Mouse (Mus musculus) ES-Bruce4 (cell line): ENCODE data around the gene Rps6ka1. TPM values are rescaled to one million over a fixed set of nuclear protein-coding genes. Genes with fewer than 3 reads are reported as not detected.
"Not testable (repeated sequence)": the region's sequence is repeated elsewhere in the genome, so short reads cannot be mapped to it uniquely, and the experiment has no call there.

Source experiments
- H3K27ac ChIP-seq: 2 replicates; pipeline ENCODE4 v1.5.1; 2012; ENCODE audit warnings: low read length, inconsistent platforms; ENCODE audit not compliant: insufficient read depth
- H3K27me3 ChIP-seq: 2 replicates; pipeline ENCODE4 v1.6.1; 2012; ENCODE audit warnings: mild to moderate bottlenecking, low read length, inconsistent platforms; ENCODE audit not compliant: control insufficient read depth, poor library complexity, insufficient read depth, severe bottlenecking
- H3K36me3 ChIP-seq: 2 replicates; pipeline ENCODE4 v1.6.1; 2012; ENCODE audit warnings: inconsistent platforms, mild to moderate bottlenecking, low read length, moderate library complexity; ENCODE audit not compliant: control insufficient read depth, poor library complexity, insufficient read depth, severe bottlenecking
- H3K4me1 ChIP-seq: one replicate; pipeline ENCODE4 v1.8.1; 2011; ENCODE audit warnings: low read length; ENCODE audit not compliant: control insufficient read depth, insufficient read depth
- H3K4me3 ChIP-seq: 2 replicates; pipeline ENCODE4 v1.5.1; 2011; ENCODE audit warnings: low read depth, mild to moderate bottlenecking, low read length
- H3K9ac ChIP-seq: 2 replicates; pipeline ENCODE4 v1.6.1; 2012; ENCODE audit warnings: low read depth, mild to moderate bottlenecking, inconsistent platforms; ENCODE audit not compliant: poor library complexity, severe bottlenecking
- H3K9me3 ChIP-seq: replicated peaks from 2 replicates; pipeline ENCODE4 v1.6.1; 2012; ENCODE audit warnings: mild to moderate bottlenecking, low read length, inconsistent platforms; ENCODE audit not compliant: control insufficient read depth, poor library complexity, insufficient read depth, severe bottlenecking
- CTCF ChIP-seq: IDR thresholded peaks from one replicate; pipeline ENCODE4 v1.8.1; 2011; ENCODE audit warnings: low read depth, low read length
- EP300 ChIP-seq: IDR thresholded peaks from 2 replicates; pipeline ENCODE4 v1.6.1; 2011; ENCODE audit warnings: low read depth, low read length; ENCODE audit not compliant: insufficient read depth
- POLR2A ChIP-seq: IDR thresholded peaks from one replicate; pipeline ENCODE4 v1.8.1; 2011; ENCODE audit warnings: low read length; ENCODE audit not compliant: insufficient read depth
- polyA plus RNA-seq: library from polyadenylated mRNA; stranded (reverse); fragments of >200 nt; gene quantifications from 2 replicates; pipeline ENCODE4 v1.2.4, GENCODE M21; 2011; ENCODE audit warnings: low read depth; ENCODE audit not compliant: missing spikeins, insufficient read depth, insufficient read length

Rps6ka1 gene
- polyA plus RNA-seq, 1 experiment, result 86.4 TPM

GRCm38 (mm10) chr4:133907086-133907485, 19.5 kb upstream of the Rps6ka1 start:
- Histone ChIP-seq H3K36me3 (no peaks in the 10 kb centered on the region), H3K27ac (no peak overlapping the region), H3K9me3 (no peaks in the 10 kb centered on the region), H3K4me3 (no peak overlapping the region), H3K4me1 (peaks cover 9% of the 10 kb centered on the region), H3K9ac (no peak overlapping the region), H3K27me3 (no peaks in the 10 kb centered on the region)
- TF ChIP-seq EP300, result no peak
- TF ChIP-seq CTCF, result no peak
- TF ChIP-seq POLR2A, result no peak

- TF ChIP-seq CTCF, result peak; percentile 7
Measured at GRCm38 (mm10) chr4:133906336-133906735, 18.7 kb upstream of the Rps6ka1 start.

GRCm38 (mm10) chr4:133905167-133905566, 17.6 kb upstream of the Rps6ka1 start:
- no peaks in the 10 kb centered on the region for H3K36me3 ChIP-seq
- TF ChIP-seq EP300, result no peak
- TF ChIP-seq CTCF, result no peak
- no peak for TF ChIP-seq POLR2A
- H3K9me3 ChIP-seq, result no peaks in the 10 kb centered on the region
- H3K4me1 ChIP-seq, result peaks cover 11% of the 10 kb centered on the region
- H3K9ac ChIP-seq, result no peak overlapping the region
- no peak overlapping the region for H3K4me3 ChIP-seq
- no peaks in the 10 kb centered on the region for H3K27me3 ChIP-seq
- H3K27ac ChIP-seq, result peak overlapping the region; percentile 4; the same call in 1 of the 2 replicates

More at GRCm38 (mm10) chr4:133906336-133906735, 18.7 kb upstream of the Rps6ka1 start:
- H3K9me3 ChIP-seq, H3K27ac ChIP-seq, H3K36me3 ChIP-seq, H3K27me3 ChIP-seq, H3K9ac ChIP-seq, H3K4me3 ChIP-seq, H3K4me1 ChIP-seq: not testable (repeated sequence)

GRCm38 (mm10) chr4:133904326-133904725, 16.7 kb upstream of the Rps6ka1 start:
- Histone ChIP-seq H3K9ac (no peak overlapping the region), H3K27me3 (no peaks in the 10 kb centered on the region), H3K9me3 (no peaks in the 10 kb centered on the region), H3K4me1 (peaks cover 11% of the 10 kb centered on the region), H3K36me3 (no peaks in the 10 kb centered on the region), H3K4me3 (no peak overlapping the region), H3K27ac (peak overlapping the region; percentile 82)
- TF ChIP-seq EP300, result peak; percentile 41; the same call in 1 of the 2 replicates
- no peak for TF ChIP-seq POLR2A
- no peak for TF ChIP-seq CTCF

GRCm38 (mm10) chr4:133903372-133903771, 15.8 kb upstream of the Rps6ka1 start:
- no peaks in the 10 kb centered on the region for H3K27me3 ChIP-seq
- TF ChIP-seq POLR2A (no peak), EP300 (no peak), CTCF (no peak)
- H3K9ac ChIP-seq, result 0 out of 2 replicates have a peak overlapping the region, but pooled peaks have one; percentile 10
- H3K4me1 ChIP-seq, result peaks cover 11% of the 10 kb centered on the region
- H3K27ac ChIP-seq, result peak overlapping the region; percentile 79
- H3K36me3 ChIP-seq, result no peaks in the 10 kb centered on the region
- no peaks in the 10 kb centered on the region for H3K9me3 ChIP-seq
- H3K4me3 ChIP-seq, result no peak overlapping the region

- Histone ChIP-seq H3K27ac (peak overlapping the region; percentile 100), H3K4me3 (no peak overlapping the region), H3K36me3 (no peaks in the 10 kb centered on the region), H3K27me3 (no peaks in the 10 kb centered on the region), H3K9me3 (no peaks in the 10 kb centered on the region), H3K4me1 (peaks cover 11% of the 10 kb centered on the region), H3K9ac (0 out of 2 replicates have a peak overlapping the region, but pooled peaks have one; percentile 10)
- TF ChIP-seq POLR2A, result no peak
- peak; percentile 46 for TF ChIP-seq CTCF
Measured at GRCm38 (mm10) chr4:133902510-133902909, 14.9 kb upstream of the Rps6ka1 start.

GRCm38 (mm10) chr4:133900887-133901286, 13.3 kb upstream of the Rps6ka1 start:
- TF ChIP-seq POLR2A (no peak), EP300 (peak; percentile 66; the same call in 1 of the 2 replicates)
- Histone ChIP-seq H3K9me3 (no peaks in the 10 kb centered on the region), H3K36me3 (no peaks in the 10 kb centered on the region), H3K4me1 (peaks cover 11% of the 10 kb centered on the region), H3K4me3 (no peak overlapping the region), H3K27me3 (no peaks in the 10 kb centered on the region), H3K9ac (peak overlapping the region; percentile 58; the same call in 1 of the 2 replicates), H3K27ac (peak overlapping the region; percentile 100)
